Mouse (Mus musculus): ENCODE results near the gene Psmb5. TPM values are rescaled to one million over a fixed set of nuclear protein-coding genes. Genes with fewer than 3 reads are reported as not detected.

The Psmb5 gene
- polyA plus RNA-seq, 1 experiment from 2014 or later: 343 TPM

DNA sequence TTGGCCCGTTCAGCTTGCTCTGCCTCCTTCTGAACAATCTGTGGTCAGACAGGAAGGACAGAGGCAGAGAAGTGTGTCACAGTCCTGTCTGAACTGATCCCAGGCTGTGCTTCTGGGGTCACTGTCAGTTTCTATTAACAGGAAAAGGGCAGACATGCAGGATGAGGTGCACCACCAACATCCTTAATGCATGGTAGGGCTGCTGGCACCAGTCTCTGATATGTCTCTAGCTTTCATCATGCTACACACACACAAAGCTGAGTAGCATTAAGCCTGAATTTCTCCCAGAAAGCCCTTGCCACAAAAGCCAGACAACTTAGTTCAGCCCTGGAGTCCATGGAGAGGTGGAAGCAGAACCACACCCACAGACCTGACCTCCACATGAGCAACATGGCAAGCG, 25.2 kb upstream of the Psmb5 start:
- H3K9me3 ChIP-seq: no peaks in the 10 kb centered on the region
- no peak overlapping the region for H3K9ac ChIP-seq
- H3K27me3 ChIP-seq: no peaks in the 10 kb centered on the region
- no peak for ATAC-seq (ENCODE audit: insufficient number of reproducible peaks, low FRiP score, low TSS enrichment, low read depth)
- H3K4me1 ChIP-seq: peaks cover 17% of the 10 kb centered on the region
- WGBS: 80% methylated on average over 2 of the region's 2 CpGs
- peaks cover 69% of the 10 kb centered on the region for H3K36me3 ChIP-seq
- H3K4me2 ChIP-seq: no peak overlapping the region
- no peak overlapping the region; the same call in 1 of the 2 replicates for H3K27ac ChIP-seq
- H3K4me3 ChIP-seq: no peak overlapping the region

DNA sequence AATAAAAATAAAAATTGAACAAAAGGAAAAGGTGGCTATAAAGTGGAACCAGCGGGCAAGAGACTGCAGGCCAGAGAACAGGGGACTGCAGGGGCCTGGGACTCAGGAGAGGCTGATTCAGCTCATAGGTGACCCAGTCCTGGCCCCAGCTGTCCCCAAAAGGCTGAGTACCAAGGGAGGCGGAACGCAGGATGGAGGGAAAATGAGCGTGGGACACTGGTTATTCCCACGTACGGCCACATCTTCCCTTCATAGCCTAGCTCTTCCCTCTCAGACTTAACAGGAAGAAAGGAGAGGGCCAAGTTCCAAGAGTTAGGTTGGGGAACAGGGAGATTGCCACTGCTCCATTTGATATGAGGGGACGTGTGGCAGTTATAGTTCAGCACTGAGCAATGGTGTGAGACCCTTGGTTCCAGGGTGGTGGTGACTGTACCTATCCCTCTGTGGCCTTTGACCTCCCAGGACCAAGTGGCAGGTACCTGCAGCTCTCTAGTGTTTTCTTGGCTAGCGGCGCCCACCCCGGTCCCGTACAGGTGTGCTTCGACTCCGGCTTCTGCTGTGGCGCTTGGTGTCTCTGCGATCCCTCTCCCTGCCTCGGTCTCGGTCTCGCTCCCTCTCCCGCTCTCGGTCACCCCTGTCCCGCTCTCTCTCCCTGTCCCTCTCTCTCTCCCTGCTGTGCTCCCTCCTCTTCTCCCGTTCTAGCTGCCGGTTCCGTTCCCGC, 24.6 kb upstream of the Psmb5 start:
- peak overlapping the region; percentile 43; the same call in 1 of the 2 replicates for H3K27ac ChIP-seq

DNA sequence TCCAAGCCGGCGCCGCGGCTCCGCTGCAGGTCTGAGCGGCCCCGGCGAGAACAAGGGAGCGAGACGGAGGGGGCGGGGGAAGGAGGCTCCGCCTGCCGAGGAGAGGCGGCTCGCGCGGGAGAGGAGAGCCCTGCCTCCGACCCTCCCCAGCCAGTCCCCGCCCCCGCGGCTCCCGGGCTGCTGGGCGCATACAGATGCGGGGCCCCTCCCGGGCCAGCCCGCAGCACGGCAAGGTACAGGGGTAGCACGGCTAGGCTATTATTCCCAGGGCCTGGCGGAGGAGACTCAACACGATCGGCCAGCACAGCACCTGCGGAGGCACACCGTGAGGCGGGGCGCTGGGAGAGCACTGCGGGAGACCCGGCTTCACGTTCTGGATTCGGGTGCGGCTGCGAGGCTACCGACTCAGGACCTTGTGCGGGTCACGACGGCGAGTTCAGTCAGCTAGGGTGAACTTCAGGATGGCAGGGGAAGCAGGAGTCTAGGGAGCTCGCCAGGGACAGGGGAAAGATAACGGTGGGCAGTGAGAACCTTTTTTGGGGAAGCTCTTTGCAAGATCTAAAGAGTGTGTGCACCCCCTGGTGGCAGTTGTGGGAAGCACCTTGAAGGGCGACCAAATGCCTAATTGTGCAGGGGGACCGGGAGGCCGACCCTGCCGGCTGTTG, 23.6 kb upstream of the Psmb5 start, which contains the start of gene Cdh24:
Gene Cdh24 (minus strand): TSS at position 60 of the 665 bp plus-strand sequence.
- Histone ChIP-seq H3K4me1 (peaks cover 17% of the 10 kb centered on the region), H3K4me2 (peak within 1 kb of the TSS; percentile 97), H3K36me3 (peaks cover 68% of the 10 kb centered on the region), H3K27me3 (no peaks in the 10 kb centered on the region), H3K9ac (peak within 1 kb of the TSS; percentile 84), H3K4me3 (peak within 1 kb of the TSS; percentile 68), H3K9me3 (no peaks in the 10 kb centered on the region), H3K27ac (peak within 1 kb of the TSS; percentile 82)
- peak; percentile 87 for ATAC-seq (ENCODE audit: insufficient number of reproducible peaks, low FRiP score, low TSS enrichment, low read depth)
- WGBS: under 1% methylated on average over 34 of the region's 52 CpGs

More for the DNA sequence above, 24.6 kb upstream of the Psmb5 start:
- H3K9me3 ChIP-seq: no peaks in the 10 kb centered on the region
- no peak overlapping the region for H3K4me3 ChIP-seq
- WGBS: 76% methylated on average over 25 of the region's 25 CpGs
- no peak for ATAC-seq (ENCODE audit: insufficient number of reproducible peaks, low FRiP score, low TSS enrichment, low read depth)
- H3K4me1 ChIP-seq: peaks cover 17% of the 10 kb centered on the region
- peaks cover 69% of the 10 kb centered on the region for H3K36me3 ChIP-seq
- no peak overlapping the region for H3K4me2 ChIP-seq
- H3K9ac ChIP-seq: no peak overlapping the region
- no peaks in the 10 kb centered on the region for H3K27me3 ChIP-seq

DNA sequence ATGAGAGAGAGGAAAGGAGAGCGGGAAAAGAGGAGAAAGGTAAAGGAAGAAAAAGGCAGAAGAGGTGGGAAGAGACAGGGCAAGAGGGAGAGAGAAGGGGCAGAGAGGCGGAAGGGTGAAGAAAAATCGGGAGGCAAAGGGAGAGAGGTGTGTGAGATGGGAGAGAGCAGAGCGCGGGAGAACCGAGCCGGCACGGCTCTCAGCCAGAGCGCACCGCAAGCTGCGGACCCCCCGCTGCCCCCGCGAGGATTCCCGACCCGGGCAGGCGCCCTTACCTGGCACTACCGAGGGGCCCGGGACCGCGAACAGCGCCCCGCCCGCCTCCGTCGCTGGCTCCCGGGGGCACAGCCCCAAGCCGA, 23.1 kb upstream of the Psmb5 start, which contains the start of gene Gm17606:
Gene Gm17606 (plus strand): TSS at position 7 of the 359 bp plus-strand sequence.
- H3K9me3 ChIP-seq: no peaks in the 10 kb centered on the region
- H3K4me1 ChIP-seq: peaks cover 17% of the 10 kb centered on the region
- WGBS: under 1% methylated on average over 28 of the region's 28 CpGs
- H3K4me3 ChIP-seq: peak within 1 kb of the TSS; percentile 68
- H3K27ac ChIP-seq: peak within 1 kb of the TSS; percentile 82
- peak; percentile 7; the same call in 1 of the 2 replicates for ATAC-seq (ENCODE audit: insufficient number of reproducible peaks, low FRiP score, low TSS enrichment, low read depth)
- peaks cover 68% of the 10 kb centered on the region for H3K36me3 ChIP-seq
- H3K4me2 ChIP-seq: peak within 1 kb of the TSS; percentile 97
- no peaks in the 10 kb centered on the region for H3K27me3 ChIP-seq
- H3K9ac ChIP-seq: peak within 1 kb of the TSS; percentile 84

DNA sequence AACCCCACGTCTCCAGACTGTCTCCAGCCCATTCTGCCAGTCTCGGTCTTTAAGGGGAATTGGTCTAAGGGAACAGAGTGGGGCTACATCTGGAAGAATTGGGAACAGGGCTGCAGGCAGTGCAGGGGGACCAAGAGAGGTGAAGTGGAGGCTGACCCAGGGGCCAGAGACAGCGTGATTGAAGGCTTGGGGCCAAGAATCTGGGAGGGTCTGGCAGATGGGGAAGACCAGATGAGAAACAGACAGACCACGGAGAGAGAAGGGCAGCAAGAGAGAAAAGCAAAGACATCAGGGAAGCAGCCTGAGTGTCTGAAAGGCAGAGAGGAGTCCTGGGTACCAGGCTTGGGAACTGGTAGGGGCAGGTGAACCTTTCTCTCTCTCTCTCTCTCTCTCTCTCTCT, 22.3 kb upstream of the Psmb5 start:
- peak overlapping the region; percentile 68 for H3K4me3 ChIP-seq
- no peak overlapping the region for H3K9ac ChIP-seq
- H3K4me2 ChIP-seq: peak overlapping the region; percentile 97
- no peaks in the 10 kb centered on the region for H3K9me3 ChIP-seq
- no peak overlapping the region for H3K27ac ChIP-seq
- ATAC-seq (ENCODE audit: insufficient number of reproducible peaks, low FRiP score, low TSS enrichment, low read depth): no peak
- peaks cover 17% of the 10 kb centered on the region for H3K4me1 ChIP-seq
- peaks cover 65% of the 10 kb centered on the region for H3K36me3 ChIP-seq
- H3K27me3 ChIP-seq: no peaks in the 10 kb centered on the region
- WGBS: 16% methylated on average over 4 of the region's 4 CpGs

DNA sequence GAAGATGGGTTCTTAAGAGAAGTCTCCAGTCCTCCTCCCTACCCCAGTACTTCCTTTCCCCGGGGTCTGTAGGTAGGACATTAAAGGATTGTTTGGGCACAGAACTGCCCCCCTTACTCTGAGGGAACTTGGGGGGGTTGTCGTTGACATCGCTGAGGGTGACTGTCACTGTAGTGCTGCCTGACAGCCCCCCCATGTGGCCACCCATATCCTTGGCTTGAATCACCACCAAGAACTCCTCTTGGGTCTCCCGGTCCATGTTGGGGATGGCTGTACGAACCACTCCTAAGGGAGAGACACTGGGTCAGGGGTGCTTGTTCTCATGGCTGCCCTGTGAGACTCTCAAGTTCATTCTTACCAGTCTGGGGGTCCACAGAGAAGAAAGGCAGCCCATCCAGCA, 20.4 kb upstream of the Psmb5 start:
- Histone ChIP-seq H3K36me3 (peaks cover 58% of the 10 kb centered on the region), H3K9ac (no peak overlapping the region)

DNA sequence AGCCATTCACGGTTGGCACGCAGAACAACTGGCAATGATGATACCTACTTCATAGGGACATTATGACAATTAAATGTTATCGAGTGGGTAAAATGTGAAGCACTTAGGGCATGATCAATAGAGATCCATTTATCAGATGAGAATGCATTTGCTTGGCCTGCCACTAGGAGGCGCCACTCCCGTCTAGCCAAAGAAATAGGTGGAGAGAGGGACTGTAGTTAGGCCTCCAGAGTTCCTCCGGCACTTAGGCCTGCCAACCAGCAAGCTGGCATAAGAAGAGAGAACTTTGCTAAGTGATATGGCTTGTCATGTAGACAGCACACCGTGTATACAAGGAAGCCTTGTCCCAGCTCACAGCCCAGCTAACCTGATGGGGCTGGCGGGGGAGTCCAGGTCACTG, 19.1 kb upstream of the Psmb5 start:
- Histone ChIP-seq H3K4me2 (no peak overlapping the region), H3K4me3 (no peak overlapping the region), H3K9ac (no peak overlapping the region), H3K27me3 (no peaks in the 10 kb centered on the region), H3K36me3 (peaks cover 60% of the 10 kb centered on the region), H3K4me1 (peaks cover 17% of the 10 kb centered on the region), H3K27ac (no peak overlapping the region), H3K9me3 (no peaks in the 10 kb centered on the region)
- no peak for ATAC-seq (ENCODE audit: insufficient number of reproducible peaks, low FRiP score, low TSS enrichment, low read depth)
- whole genome bisulfite sequencing: 52% methylated on average over 8 of the region's 8 CpGs

More for the DNA sequence above, 20.4 kb upstream of the Psmb5 start:
- no peak overlapping the region for H3K27ac ChIP-seq
- H3K4me1 ChIP-seq: peaks cover 17% of the 10 kb centered on the region
- no peak overlapping the region for H3K4me3 ChIP-seq
- no peak overlapping the region for H3K4me2 ChIP-seq
- no peaks in the 10 kb centered on the region for H3K27me3 ChIP-seq
- no peaks in the 10 kb centered on the region for H3K9me3 ChIP-seq
- no peak for ATAC-seq (ENCODE audit: insufficient number of reproducible peaks, low FRiP score, low TSS enrichment, low read depth)
- 80% methylated on average over 5 of the region's 5 CpGs for WGBS

DNA sequence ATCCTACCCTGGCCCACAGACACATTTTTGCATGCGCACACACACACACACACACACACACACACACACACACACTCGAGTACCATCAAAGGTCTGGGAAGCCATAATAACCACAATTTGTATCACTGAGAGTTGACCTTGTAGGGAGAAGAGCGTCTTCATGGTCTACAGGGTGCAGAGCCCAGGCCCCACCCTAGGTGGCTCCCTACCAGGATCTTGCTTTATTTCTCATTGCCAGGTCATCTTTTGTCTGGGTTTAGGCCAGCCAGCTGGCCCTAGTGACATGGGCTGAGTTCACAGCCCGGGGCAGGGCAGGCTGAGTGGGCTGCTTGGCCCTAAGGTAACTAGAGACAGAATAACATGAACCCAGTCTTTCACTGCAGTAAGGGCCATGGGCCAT, 16.4 kb upstream of the Psmb5 start:
- H3K9ac ChIP-seq: no peak overlapping the region
- H3K4me3 ChIP-seq: no peak overlapping the region
- WGBS: 84% methylated on average over 4 of the region's 4 CpGs
- ATAC-seq (ENCODE audit: insufficient number of reproducible peaks, low FRiP score, low TSS enrichment, low read depth): no peak
- H3K4me2 ChIP-seq: no peak overlapping the region
- H3K4me1 ChIP-seq: peaks cover 3% of the 10 kb centered on the region
- H3K36me3 ChIP-seq: peaks cover 68% of the 10 kb centered on the region
- no peaks in the 10 kb centered on the region for H3K9me3 ChIP-seq
- H3K27me3 ChIP-seq: no peaks in the 10 kb centered on the region
- H3K27ac ChIP-seq: no peak overlapping the region

DNA sequence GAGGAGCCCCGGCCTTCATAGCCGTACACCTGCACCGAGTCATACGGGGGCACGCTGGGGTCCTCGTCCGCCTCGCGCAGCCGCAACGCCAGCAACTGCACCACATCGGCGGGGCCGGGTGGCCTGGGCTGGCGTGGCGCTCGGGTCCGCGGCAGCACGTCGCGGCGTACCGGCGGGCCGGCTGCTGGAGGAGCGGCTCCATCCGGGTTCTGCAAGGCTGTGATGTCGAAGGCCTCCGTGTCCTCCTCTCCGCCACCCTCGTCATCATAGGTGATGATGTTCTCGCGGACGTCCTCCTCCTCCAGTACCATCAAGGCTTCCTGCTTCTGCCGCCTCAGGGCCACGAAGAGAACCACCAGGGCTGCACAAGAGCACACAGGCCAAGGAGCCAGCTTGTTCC, 14.4 kb upstream of the Psmb5 start:
- WGBS: 87% methylated on average over 37 of the region's 37 CpGs
- no peaks in the 10 kb centered on the region for H3K27me3 ChIP-seq
- H3K4me3 ChIP-seq: no peak overlapping the region
- H3K4me2 ChIP-seq: no peak overlapping the region
- H3K4me1 ChIP-seq: no peaks in the 10 kb centered on the region
- no peak overlapping the region for H3K27ac ChIP-seq
- H3K9ac ChIP-seq: no peak overlapping the region
- no peaks in the 10 kb centered on the region for H3K9me3 ChIP-seq
- no peak for ATAC-seq (ENCODE audit: insufficient number of reproducible peaks, low FRiP score, low TSS enrichment, low read depth)
- peaks cover 50% of the 10 kb centered on the region for H3K36me3 ChIP-seq

DNA sequence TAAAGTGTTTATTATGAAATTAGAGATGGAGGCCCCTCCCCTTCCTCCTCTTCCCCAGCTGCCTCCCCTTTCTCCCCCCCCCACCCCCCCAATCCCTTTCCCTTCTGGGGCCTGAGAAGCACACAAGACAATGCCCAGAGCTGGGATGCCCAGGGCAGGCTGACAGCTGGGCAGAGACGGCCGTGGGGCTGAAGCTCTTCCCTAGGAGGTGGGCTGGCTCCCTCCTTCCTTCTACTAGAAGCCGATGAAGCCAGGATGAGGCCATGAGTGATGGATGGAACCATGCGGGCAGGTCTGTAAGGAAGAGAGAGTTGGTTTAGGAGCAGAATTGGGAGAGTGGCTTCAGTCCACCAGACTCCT, 13.4 kb upstream of the Psmb5 start:
- WGBS: 69% methylated on average over 4 of the region's 4 CpGs
- ATAC-seq (ENCODE audit: insufficient number of reproducible peaks, low FRiP score, low TSS enrichment, low read depth): no peak
- peaks cover 41% of the 10 kb centered on the region for H3K36me3 ChIP-seq

DNA sequence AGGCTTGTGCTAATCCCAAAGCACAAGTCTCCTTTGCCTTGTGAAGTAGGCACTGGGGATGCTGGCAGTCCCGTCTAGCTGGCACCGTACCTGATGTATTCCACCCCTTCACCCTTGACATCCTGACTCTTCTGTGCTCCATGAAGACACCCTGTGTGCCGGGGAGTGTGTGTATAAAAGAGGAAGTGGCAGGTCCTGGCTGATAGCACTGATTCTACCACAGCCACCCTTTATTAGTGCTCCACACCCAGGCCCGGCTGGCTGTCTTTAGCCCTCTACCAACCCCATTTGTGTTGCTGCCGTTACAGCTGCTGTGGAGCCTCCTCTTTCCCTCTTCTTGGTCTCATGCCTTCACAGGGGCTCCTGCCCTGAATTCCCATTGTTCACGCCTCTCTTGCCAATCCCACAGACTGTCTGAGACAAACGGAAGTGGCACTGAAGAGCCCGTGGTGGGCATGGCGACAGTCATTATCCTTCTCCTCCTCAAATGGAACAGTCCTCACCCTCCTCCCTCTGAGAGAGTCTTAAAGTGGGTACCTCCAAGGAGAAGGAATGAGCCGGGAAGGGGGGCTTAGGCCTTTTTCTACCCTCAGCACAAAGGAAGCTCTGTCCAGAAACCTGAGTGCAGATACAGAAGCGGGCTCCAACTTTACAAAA, 12.9 kb upstream of the Psmb5 start:
- Histone ChIP-seq H3K27me3 (no peaks in the 10 kb centered on the region), H3K4me2 (no peak overlapping the region), H3K27ac (no peak overlapping the region), H3K36me3 (peaks cover 36% of the 10 kb centered on the region), H3K4me1 (no peaks in the 10 kb centered on the region), H3K4me3 (no peak overlapping the region), H3K9ac (no peak overlapping the region), H3K9me3 (no peaks in the 10 kb centered on the region)
- WGBS: 72% methylated on average over 11 of the region's 11 CpGs
- no peak for ATAC-seq (ENCODE audit: insufficient number of reproducible peaks, low FRiP score, low TSS enrichment, low read depth)

More for the DNA sequence above, 13.4 kb upstream of the Psmb5 start:
- no peak overlapping the region for H3K4me2 ChIP-seq
- H3K4me1 ChIP-seq: no peaks in the 10 kb centered on the region
- no peak overlapping the region for H3K27ac ChIP-seq
- no peak overlapping the region for H3K9ac ChIP-seq
- no peak overlapping the region for H3K4me3 ChIP-seq
- H3K27me3 ChIP-seq: no peaks in the 10 kb centered on the region
- H3K9me3 ChIP-seq: no peaks in the 10 kb centered on the region

DNA sequence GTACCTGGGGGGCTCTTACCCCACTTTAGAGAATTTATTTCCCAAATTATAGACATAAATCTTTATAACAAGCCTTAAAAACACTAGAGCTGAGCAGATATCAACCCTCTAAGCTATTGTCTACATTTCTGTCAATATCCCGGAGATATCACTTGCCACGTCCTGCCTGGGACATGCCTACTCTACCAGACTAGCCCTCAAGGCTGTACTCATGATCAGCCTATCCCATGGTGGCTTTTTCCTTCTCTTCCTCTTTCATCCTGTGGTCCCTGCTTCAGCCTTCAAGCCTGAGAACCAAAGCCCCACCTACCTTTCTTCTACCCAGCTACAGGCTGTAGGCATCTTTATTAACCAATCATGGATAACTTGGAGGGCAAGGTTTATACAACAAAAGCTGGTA, 12.0 kb upstream of the Psmb5 start:
- Histone ChIP-seq H3K9ac (no peak overlapping the region), H3K27me3 (no peaks in the 10 kb centered on the region), H3K9me3 (no peaks in the 10 kb centered on the region), H3K27ac (no peak overlapping the region), H3K4me3 (no peak overlapping the region), H3K4me2 (no peak overlapping the region), H3K4me1 (no peaks in the 10 kb centered on the region), H3K36me3 (peaks cover 33% of the 10 kb centered on the region)
- no peak for ATAC-seq (ENCODE audit: insufficient number of reproducible peaks, low FRiP score, low TSS enrichment, low read depth)
- 75% methylated on average over 2 of the region's 2 CpGs for WGBS

All from limb, embryonic 15.5 days (tissue).